Mouse (Mus musculus) mouse embryonic stem cell (cell line): ENCODE data around the gene Vps37b.

Source experiments
- in situ Hi-C, 2 experiments: fragments of 300-500 bp; cut with MboI; formaldehyde crosslinking; loops; 1 replicate in 1 of 2; 3 replicates in 1 of 2; pipeline ENCODE4 v1.14.3; 2019 to 2020; ENCODE audit warnings: low sequenced_read_pairs in 2 of 2, low pct_unique_long_range_greater_than_20kb in 1 of 2, mixed read lengths in 1 of 2; ENCODE audit not compliant: unreplicated experiment in 1 of 2

Gene Vps37b

GRCm38 (mm10) chr5:124049249-124050045, 17.4 kb upstream of the Vps37b start:
- in situ Hi-C loops, result no loop called here

- in situ Hi-C loops, result no loop called here
These were observed 14.8 kb upstream of the Vps37b start for GRCm38 (mm10) chr5:124046741-124047401.

- in situ Hi-C loops, result no loop called here
These were observed 13.5 kb upstream of the Vps37b start for GRCm38 (mm10) chr5:124045453-124046010.

GRCm38 (mm10) chr5:124043999-124044398, 11.9 kb upstream of the Vps37b start:
- in situ Hi-C loops, result no loop called here

GRCm38 (mm10) chr5:124043212-124043978, 11.3 kb upstream of the Vps37b start:
- in situ Hi-C loops, result no loop called here

GRCm38 (mm10) chr5:124041097-124041496, 9.0 kb upstream of the Vps37b start:
- in situ Hi-C loops, result no loop called here

- in situ Hi-C loops, result no loop called here
These were observed 7.5 kb upstream of the Vps37b start for GRCm38 (mm10) chr5:124039602-124040001.

GRCm38 (mm10) chr5:124036836-124037235, 4.8 kb upstream of the Vps37b start:
- in situ Hi-C loops, result no loop called here

- in situ Hi-C loops, result no loop called here
These were observed 4.3 kb upstream of the Vps37b start for GRCm38 (mm10) chr5:124036341-124036740.

GRCm38 (mm10) chr5:124035806-124036205, 3.7 kb upstream of the Vps37b start:
- in situ Hi-C loops, result no loop called here

- in situ Hi-C loops, result no loop called here
These were observed 3.3 kb upstream of the Vps37b start for GRCm38 (mm10) chr5:124035406-124035805.

- in situ Hi-C loops, result no loop called here
These were observed 2.4 kb upstream of the Vps37b start for GRCm38 (mm10) chr5:124034471-124034870.

- in situ Hi-C loops, result no loop called here
These were observed 758 bp downstream of the Vps37b start for GRCm38 (mm10) chr5:124031068-124031955.

GRCm38 (mm10) chr5:124030386-124031067, 1.5 kb downstream of the Vps37b start:
- in situ Hi-C loops, result no loop called here

- in situ Hi-C loops, result no loop called here
These were observed 2.6 kb downstream of the Vps37b start for GRCm38 (mm10) chr5:124029220-124030035.

GRCm38 (mm10) chr5:124028680-124029079, 3.4 kb downstream of the Vps37b start:
- in situ Hi-C loops, result no loop called here
